Mouse (Mus musculus) hindbrain, postnatal 0 days (tissue): ENCODE data around the gene Cacna2d3. TPM values are rescaled to one million over a fixed set of nuclear protein-coding genes. Genes with fewer than 3 reads are reported as not detected.

Experiments used
- ATAC-seq: fragments of 200-750 bp; cut with Nextera tagmentation; 2 replicates; pipeline ENCODE4 v1.8.0; 2017; ENCODE audit warnings: mild to moderate bottlenecking, moderate TSS enrichment, moderate library complexity
- DNase-seq: peaks from one replicate; pipeline ENCODE4 v3.0.0-alpha.2; 2015; ENCODE audit warnings: low spot score
- H3K27ac ChIP-seq: fragments of 300-500 bp; sonication (generic); 2 replicates; pipeline ENCODE4 v1.5.1; 2014; ENCODE audit warnings: mild to moderate bottlenecking
- H3K27me3 ChIP-seq: fragments of 300-500 bp; sonication (generic); 2 replicates; pipeline ENCODE4 v1.6.1; 2014; ENCODE audit warnings: low read length, mixed read lengths; ENCODE audit not compliant: insufficient read depth
- H3K36me3 ChIP-seq: fragments of 300-500 bp; sonication (generic); 2 replicates; pipeline ENCODE4 v1.6.1; 2014; ENCODE audit warnings: low read length, mixed read lengths; ENCODE audit not compliant: insufficient read depth
- H3K4me1 ChIP-seq: fragments of 300-500 bp; sonication (generic); 2 replicates; pipeline ENCODE4 v1.6.1; 2014; ENCODE audit warnings: antibody characterized with exemption, low read length, mixed read lengths; ENCODE audit not compliant: insufficient read depth
- H3K4me2 ChIP-seq: fragments of 300-500 bp; sonication (generic); 2 replicates; pipeline ENCODE4 v1.6.1; 2014; ENCODE audit warnings: low read depth, mild to moderate bottlenecking, low read length, moderate library complexity, mixed read lengths
- H3K4me3 ChIP-seq: fragments of 300-500 bp; sonication (generic); 2 replicates; pipeline ENCODE4 v1.5.1; 2014; ENCODE audit warnings: low read length
- H3K9ac ChIP-seq: fragments of 300-500 bp; sonication (generic); replicated peaks from 2 replicates; pipeline ENCODE4 v1.6.1; 2014; ENCODE audit warnings: mild to moderate bottlenecking, low read length, moderate library complexity, mixed read lengths
- H3K9me3 ChIP-seq: fragments of 300-500 bp; sonication (generic); 2 replicates; pipeline ENCODE4 v1.6.1; 2016; ENCODE audit warnings: low read length, mixed read lengths
- CTCF ChIP-seq: IDR thresholded peaks from 2 replicates; pipeline ENCODE4 v1.5.1; 2016; ENCODE audit warnings: antibody characterized with exemption, control low read depth, low read depth
- WGBS: fragments of 180-500 bp; shearing (Covaris S2); extraction: QIAGEN DNeasy Blood & Tissue Kit; methylation state at CpG from one replicate; pipeline ENCODE4 v1.1.7; 2014; 5-methylcytosine and 5-hydroxymethylcytosine counted together
- polyA plus RNA-seq: library from polyadenylated mRNA; unstranded; fragments of >200 nt; fragmentation: Nextera tagmentation; extraction: Ambion mirVana; gene quantifications from 2 replicates; pipeline ENCODE4 v1.2.1, GENCODE M21; 2015
- total RNA-seq: library from RNA; depleted of rRNA; stranded (reverse); fragments of >200 nt; gene quantifications from 2 replicates; pipeline ENCODE4 v1.2.3, GENCODE M21; 2014

The Cacna2d3 gene
- total and polyA plus RNA-seq, 2 experiments from 2014 or later = 37.6 to 39.0 TPM

- Histone ChIP-seq H3K9ac (no peak overlapping the region), H3K4me1 (no peaks in the 10 kb centered on the region), H3K9me3 (no peaks in the 10 kb centered on the region), H3K4me2 (no peak overlapping the region), H3K4me3 (no peak overlapping the region), H3K27me3 (no peaks in the 10 kb centered on the region), H3K36me3 (no peaks in the 10 kb centered on the region), H3K27ac (no peak overlapping the region)
- TF ChIP-seq CTCF = no peak
- DNase-seq (peak; percentile 31), ATAC-seq (0 out of 2 replicates have a peak, but pooled peaks have one; percentile 38)
- 46% methylated on average over 5 of the region's 5 CpGs for WGBS
Measured at GRCm38 (mm10) chr14:29502667-29503066, 219.0 kb downstream of the Cacna2d3 start.

GRCm38 (mm10) chr14:29498546-29499290 is 222.9 kb downstream of the Cacna2d3 start:
- WGBS = 56% methylated on average over 8 of the region's 8 CpGs
- Histone ChIP-seq H3K36me3 (no peaks in the 10 kb centered on the region), H3K4me2 (no peak overlapping the region), H3K9me3 (no peaks in the 10 kb centered on the region), H3K4me1 (no peaks in the 10 kb centered on the region), H3K9ac (no peak overlapping the region), H3K27ac (no peak overlapping the region), H3K4me3 (no peak overlapping the region), H3K27me3 (no peaks in the 10 kb centered on the region)
- DNase-seq = peak; percentile 9
- ATAC-seq = no peak
- no peak for TF ChIP-seq CTCF

DNA sequence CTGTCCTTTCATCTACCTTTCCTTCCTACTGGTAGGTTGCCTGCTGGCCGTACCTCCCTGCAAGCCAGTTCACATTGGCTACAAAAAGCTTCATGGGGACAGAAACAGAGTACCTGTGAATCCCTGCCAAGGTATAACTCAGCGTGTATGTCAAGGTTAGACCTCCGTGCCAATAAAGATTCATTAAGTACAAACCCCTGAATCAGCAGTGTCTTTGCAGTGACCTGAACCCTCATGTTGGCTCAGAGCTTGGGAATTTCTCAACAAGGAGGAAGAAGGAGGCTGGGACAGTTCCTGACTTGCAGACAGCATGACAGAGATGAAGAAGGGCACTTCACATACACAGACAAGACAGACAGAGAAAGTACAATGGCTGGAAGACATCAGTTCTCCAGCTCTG is 225.1 kb downstream of the Cacna2d3 start:
- Histone ChIP-seq H3K4me2 (no peak overlapping the region), H3K4me1 (no peaks in the 10 kb centered on the region), H3K27ac (no peak overlapping the region), H3K9me3 (no peaks in the 10 kb centered on the region), H3K9ac (no peak overlapping the region), H3K27me3 (no peaks in the 10 kb centered on the region), H3K36me3 (no peaks in the 10 kb centered on the region), H3K4me3 (no peak overlapping the region)
- DNase-seq = no peak
- TF ChIP-seq CTCF = no peak
- WGBS = 84% methylated on average over 3 of the region's 3 CpGs
- ATAC-seq = no peak

- 91% methylated on average over 1 of the region's 1 CpGs for WGBS
- Histone ChIP-seq H3K27ac (no peak overlapping the region), H3K9me3 (no peaks in the 10 kb centered on the region), H3K4me3 (no peak overlapping the region), H3K36me3 (no peaks in the 10 kb centered on the region), H3K4me2 (no peak overlapping the region), H3K9ac (no peak overlapping the region), H3K4me1 (no peaks in the 10 kb centered on the region), H3K27me3 (no peaks in the 10 kb centered on the region)
- no peak for ATAC-seq
- DNase-seq = no peak
- TF ChIP-seq CTCF = no peak
Measured at GRCm38 (mm10) chr14:29491786-29492185, 229.9 kb downstream of the Cacna2d3 start.

DNA sequence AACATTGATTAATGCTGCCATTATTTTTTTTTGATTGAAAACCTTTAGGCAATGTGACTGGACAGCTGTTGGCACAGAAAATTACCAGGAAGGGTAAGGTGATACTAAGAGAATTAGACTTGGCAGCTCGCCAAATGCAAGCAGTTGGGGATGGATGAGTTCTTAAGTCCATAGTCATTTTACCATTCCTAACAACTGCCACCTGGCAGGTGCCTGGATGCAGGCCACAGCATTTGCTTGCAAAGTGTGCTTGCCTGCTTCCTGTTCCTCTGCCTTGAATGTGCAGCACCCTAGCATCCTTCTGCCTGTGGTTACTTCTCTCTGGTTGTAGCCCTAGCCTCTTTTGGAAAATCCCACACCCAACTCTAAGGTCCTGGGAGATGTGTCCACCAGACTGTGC is 236.2 kb downstream of the Cacna2d3 start:
- ATAC-seq (no peak), DNase-seq (peak; percentile 39)
- Histone ChIP-seq H3K9me3 (no peaks in the 10 kb centered on the region), H3K4me2 (no peak overlapping the region), H3K27ac (no peak overlapping the region), H3K4me3 (no peak overlapping the region), H3K27me3 (no peaks in the 10 kb centered on the region), H3K9ac (no peak overlapping the region), H3K36me3 (no peaks in the 10 kb centered on the region), H3K4me1 (no peaks in the 10 kb centered on the region)
- TF ChIP-seq CTCF = no peak
- 60% methylated on average over 1 of the region's 1 CpGs for WGBS

DNA sequence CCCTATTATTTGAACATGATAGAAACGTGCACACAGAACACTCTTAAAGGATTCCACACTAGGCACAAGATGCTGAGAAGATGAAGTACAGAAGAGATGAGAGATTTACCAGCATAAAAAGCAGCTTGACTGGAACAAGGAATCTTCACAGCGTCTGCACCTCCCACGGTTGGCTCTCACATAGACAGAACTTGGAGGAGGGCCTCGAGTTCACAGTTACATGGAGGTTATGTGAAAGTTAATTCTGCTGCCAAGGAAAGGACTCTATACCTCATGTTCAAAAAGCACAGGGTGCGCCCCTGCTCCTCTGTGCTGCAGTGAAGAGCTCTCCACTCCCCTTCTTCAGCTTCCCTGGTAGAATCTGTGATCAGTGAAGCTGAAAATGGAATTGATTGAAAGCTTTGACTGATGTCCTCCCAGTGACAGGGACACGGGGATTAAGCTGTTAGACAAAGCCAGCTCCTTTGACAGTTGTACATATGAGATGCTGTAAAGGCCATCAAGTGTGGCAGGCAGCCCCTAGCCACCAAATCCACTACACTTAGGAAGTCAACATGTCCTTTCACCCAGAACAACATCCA is 243.2 kb downstream of the Cacna2d3 start:
- no peaks in the 10 kb centered on the region for H3K4me1 ChIP-seq
- H3K4me3 ChIP-seq = no peak overlapping the region
- DNase-seq = peak; percentile 26
- WGBS = 37% methylated on average over 6 of the region's 6 CpGs
- TF ChIP-seq CTCF = no peak
- no peaks in the 10 kb centered on the region for H3K36me3 ChIP-seq
- no peak for ATAC-seq
- H3K27me3 ChIP-seq = no peaks in the 10 kb centered on the region
- no peaks in the 10 kb centered on the region for H3K9me3 ChIP-seq
- H3K9ac ChIP-seq = no peak overlapping the region
- H3K27ac ChIP-seq = no peak overlapping the region
- no peak overlapping the region for H3K4me2 ChIP-seq

GRCm38 (mm10) chr14:29464277-29464676 is 257.4 kb downstream of the Cacna2d3 start:
- ATAC-seq = no peak
- H3K27me3 ChIP-seq = no peaks in the 10 kb centered on the region
- H3K9me3 ChIP-seq = no peaks in the 10 kb centered on the region
- no peak overlapping the region for H3K4me2 ChIP-seq
- H3K27ac ChIP-seq = no peak overlapping the region
- no peaks in the 10 kb centered on the region for H3K36me3 ChIP-seq
- WGBS = 93% methylated on average over 2 of the region's 2 CpGs
- no peaks in the 10 kb centered on the region for H3K4me1 ChIP-seq
- TF ChIP-seq CTCF = no peak
- no peak overlapping the region for H3K9ac ChIP-seq
- no peak overlapping the region for H3K4me3 ChIP-seq
- no peak for DNase-seq
